Mouse (Mus musculus) skeletal muscle tissue, adult 2 months (tissue): ENCODE data around the gene Wdr38.

Source experiments
- DNase-seq: peaks from one replicate; pipeline ENCODE4 v3.0.0-alpha.2; 2012; ENCODE audit warnings: low read depth, low spot score

Wdr38 gene

GRCm38 (mm10) chr2:38997386-38998374 is at the start of gene Wdr38:
Gene Wdr38, plus strand, starts transcription at chr2:38997476.
- peak; percentile 81 for DNase-seq

DNA sequence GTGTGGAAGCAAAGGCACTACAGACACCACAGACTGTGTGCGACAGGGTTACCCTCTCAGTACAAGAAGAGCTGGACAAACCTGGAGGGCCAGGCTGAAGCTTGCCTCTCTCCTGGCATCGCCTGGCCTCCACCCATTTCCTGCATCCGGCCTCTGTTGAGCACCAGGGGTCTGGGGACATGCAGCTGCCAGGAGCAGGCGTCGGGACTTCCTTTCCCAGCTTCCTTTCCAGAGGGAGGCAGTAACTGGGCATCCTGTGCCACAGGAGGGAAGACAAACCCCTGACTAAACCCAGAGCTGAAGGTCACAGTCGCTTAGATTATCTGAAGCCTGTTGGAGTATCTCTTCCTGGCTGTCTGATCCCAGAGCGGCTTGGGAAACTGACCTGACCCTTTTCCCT is 49.7 kb upstream of the Wdr38 start:
- no peak for DNase-seq

- DNase-seq = peak; percentile 71
Observed at GRCm38 (mm10) chr2:38950281-38950719, 47.0 kb upstream of the Wdr38 start.

DNA sequence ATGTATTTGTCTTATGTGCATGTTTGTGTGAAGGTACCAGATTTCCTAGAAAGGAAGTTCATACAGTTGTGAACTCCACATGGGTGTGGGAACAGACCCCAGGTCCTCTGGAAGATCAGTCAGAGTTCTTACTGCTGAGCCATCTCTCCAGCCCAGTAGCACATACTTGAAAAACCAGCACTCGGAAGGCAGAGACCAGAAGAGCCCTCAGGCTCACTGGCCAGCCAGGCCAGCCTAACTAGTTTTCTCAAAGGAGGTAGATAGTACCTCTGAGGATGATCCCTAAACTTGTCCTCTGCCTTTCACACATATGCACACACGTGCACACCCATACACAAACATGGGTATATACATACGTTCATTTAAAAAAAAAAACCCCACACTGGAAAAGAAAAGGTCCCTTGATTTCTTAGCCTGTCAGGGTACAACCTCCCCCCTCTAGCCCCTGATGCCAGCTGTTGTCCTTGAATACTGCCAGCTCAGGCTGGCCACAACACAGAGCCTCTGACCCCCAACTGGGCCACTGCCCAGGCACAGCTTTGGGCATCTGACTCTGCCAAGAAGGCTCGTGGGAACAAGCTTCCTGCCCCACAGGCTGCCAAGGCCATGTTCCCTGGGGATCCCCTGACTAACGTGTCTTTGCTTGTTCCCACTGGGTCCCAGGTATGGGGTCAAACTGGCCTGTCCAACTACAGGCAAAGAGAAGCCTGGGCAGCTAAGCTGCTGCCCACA is 44.0 kb upstream of the Wdr38 start:
- peak; percentile 86 for DNase-seq

DNA sequence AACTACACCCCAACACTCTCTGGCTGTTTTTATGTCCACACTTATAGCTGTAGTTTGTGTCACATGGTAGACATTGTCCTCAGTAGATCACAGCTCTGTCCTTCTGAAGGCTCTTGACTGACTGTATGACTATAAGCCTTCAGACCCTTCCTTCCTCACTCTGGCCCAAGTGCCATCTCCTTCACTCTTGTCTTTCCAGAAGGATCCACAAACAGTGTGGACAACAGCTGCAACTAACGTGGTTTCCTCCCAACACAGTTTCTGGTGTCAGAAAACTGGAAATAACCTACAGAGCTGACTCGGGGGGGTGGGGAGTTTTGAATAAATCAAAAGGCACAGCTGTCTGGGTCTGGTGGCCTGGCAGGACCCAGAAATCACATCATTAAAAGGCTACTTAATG is 41.2 kb upstream of the Wdr38 start:
- DNase-seq = no peak

- no peak for DNase-seq
Observed at GRCm38 (mm10) chr2:38957671-38958223, 39.5 kb upstream of the Wdr38 start.

DNA sequence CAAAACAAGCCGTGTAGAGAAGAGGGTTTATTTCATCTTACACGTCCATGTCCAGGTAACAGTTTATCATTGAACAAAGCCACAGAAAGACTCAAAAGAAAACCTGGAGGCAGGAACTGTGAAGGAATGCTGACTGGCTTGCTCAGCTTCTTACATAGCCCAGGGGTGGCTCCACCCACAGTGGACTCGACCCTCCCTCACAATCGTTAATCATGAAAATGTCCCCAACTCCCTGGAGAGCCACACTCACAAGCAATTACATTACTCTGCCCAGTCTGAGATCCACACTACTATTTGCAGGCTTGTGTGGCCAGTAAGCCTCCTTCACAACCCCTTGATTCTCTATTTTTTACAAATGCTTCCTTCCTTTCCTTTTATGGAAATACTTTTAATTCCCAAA is 33.1 kb upstream of the Wdr38 start:
- DNase-seq = no peak

GRCm38 (mm10) chr2:38969650-38970049 is 27.6 kb upstream of the Wdr38 start:
- DNase-seq = no peak

- DNase-seq = no peak
Observed at GRCm38 (mm10) chr2:38970057-38970456, 27.2 kb upstream of the Wdr38 start.

DNA sequence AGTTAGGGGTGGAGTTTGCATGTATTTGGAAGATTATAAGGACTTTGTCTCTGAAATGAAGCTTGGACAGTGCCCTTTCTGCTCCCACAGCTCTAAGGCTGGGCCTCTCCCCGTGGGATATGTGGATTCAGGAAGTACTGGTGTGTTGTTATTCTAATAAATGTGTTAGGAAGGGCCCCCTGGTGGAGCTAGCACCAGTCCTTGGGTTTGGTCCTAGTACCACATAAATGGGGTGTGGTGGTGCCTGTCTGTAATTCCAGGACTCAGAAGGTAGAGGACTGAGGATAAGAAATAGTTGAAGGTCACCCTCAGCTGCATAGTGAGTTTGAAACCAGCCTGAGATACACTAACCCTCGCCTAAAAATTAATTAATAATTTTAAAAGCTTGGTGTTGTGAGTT is 24.1 kb upstream of the Wdr38 start:
- DNase-seq = no peak

DNA sequence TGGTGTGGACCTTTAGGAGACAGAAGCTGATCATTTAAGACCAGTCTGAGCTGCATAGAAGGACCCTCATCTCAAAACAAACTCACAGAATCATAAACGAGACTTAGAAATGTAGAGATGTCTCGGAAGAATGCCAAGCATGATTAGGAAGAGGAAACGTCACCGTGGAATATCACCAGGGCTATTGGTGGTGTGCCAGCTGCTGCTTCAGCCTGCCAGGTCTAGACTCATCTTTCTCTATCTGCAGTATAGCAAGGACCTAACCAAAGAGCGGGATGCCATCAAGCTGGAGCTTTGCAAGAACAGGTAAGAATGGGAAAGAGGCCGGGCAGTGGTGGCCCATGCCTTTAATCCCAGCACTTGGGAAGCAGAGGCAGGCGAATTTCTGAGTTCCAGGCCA is 23.6 kb upstream of the Wdr38 start:
- no peak for DNase-seq

GRCm38 (mm10) chr2:38974171-38974570 is 23.1 kb upstream of the Wdr38 start:
- DNase-seq = no peak

- DNase-seq = no peak
Observed at GRCm38 (mm10) chr2:38975181-38975580, 22.1 kb upstream of the Wdr38 start.

DNA sequence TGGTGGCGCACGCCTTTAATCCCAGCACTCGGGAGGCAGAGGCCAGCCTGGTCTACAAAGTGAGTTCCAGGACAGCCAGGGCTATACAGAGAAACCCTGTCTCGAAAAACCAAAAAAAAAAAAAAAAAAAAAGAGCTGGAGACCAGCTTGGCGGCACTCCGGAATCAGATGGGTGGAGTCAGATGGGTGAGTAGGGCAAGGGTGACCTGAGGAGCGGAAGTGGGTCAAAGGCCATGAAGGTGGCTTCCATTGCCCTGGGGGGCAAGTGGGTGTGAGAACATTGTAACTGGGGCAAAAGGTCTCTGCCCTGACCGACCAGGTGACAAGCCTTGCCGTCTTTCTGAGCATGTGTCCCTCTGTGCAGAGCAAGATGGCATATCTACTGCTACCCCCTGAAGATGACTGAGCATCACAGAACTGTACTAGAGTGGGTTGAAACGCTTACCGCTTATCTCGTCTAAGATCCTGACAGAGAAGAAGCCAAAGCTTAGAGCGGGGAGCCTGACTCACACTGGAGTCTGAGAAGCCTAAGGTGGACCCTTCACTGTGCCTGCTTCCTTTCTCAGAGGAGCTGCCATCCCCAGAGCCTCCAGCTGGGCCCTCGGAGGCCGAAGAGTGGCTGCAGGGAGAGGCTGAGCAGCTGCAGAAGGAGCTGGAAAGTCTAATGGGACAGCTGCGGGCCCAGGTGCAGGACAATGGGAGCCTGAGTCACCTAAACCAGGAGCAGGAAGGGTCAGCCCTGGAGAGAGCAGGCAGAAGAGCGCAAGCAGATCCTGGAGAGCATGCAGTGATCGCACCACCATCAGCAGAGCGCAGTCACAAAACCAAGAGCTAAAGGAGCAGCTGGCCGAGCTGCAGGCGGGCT is 21.1 kb upstream of the Wdr38 start:
- DNase-seq = no peak

- DNase-seq = no peak
Observed at GRCm38 (mm10) chr2:38977837-38978236, 19.4 kb upstream of the Wdr38 start.

DNA sequence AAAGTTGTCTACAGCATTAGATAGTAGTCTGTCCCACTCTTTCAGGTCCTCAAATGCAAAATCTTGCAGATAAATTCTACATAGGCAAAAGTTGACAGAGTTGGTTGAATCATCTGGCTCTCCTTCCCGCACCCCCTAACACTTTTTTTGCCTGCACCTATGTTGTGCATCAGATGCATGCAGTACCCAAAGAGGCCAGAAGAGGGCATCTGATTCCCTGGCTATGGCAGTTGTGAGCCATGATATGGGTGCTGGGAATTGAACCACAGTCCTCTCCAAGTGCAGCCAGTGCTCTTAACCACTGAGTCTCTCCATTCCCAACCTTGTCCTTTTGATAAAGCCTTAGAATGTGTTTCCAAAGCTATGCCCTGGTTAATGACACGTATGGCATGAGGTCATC is 13.8 kb upstream of the Wdr38 start:
- no peak for DNase-seq

- peak; percentile 81 for DNase-seq
Observed at GRCm38 (mm10) chr2:38986580-38986979, 10.7 kb upstream of the Wdr38 start.

- DNase-seq = no peak
Observed at GRCm38 (mm10) chr2:38987371-38987770, 9.9 kb upstream of the Wdr38 start.

GRCm38 (mm10) chr2:38987803-38988510 is 9.3 kb upstream of the Wdr38 start:
- no peak for DNase-seq

GRCm38 (mm10) chr2:38988929-38989328 is 8.3 kb upstream of the Wdr38 start:
- DNase-seq = no peak

GRCm38 (mm10) chr2:38992004-38992403 is 5.3 kb upstream of the Wdr38 start:
- no peak for DNase-seq
